Mouse (Mus musculus) liver, embryonic 11.5 days (tissue): ENCODE data around the gene Haus4. TPM values are rescaled to one million over a fixed set of nuclear protein-coding genes. Genes with fewer than 3 reads are reported as not detected.

ENCODE experiments used
- ATAC-seq: fragments of 200-750 bp; cut with Nextera tagmentation; replicated peaks from 2 replicates; pipeline ENCODE4 v1.8.0; 2017; ENCODE audit warnings: moderate number of reproducible peaks, mild to moderate bottlenecking, moderate TSS enrichment, moderate library complexity; ENCODE audit not compliant: low FRiP score
- DNase-seq: peaks from one replicate; pipeline ENCODE4 v3.0.0-alpha.2; 2017; ENCODE audit warnings: low spot score
- H3K27ac ChIP-seq: fragments of 300-500 bp; sonication (generic); 2 replicates; pipeline ENCODE4 v1.5.1; 2014; ENCODE audit warnings: mild to moderate bottlenecking, low read depth, low read length, control low read depth
- H3K27me3 ChIP-seq: fragments of 300-500 bp; sonication (generic); replicated peaks from 2 replicates; pipeline ENCODE4 v1.6.1; 2014; ENCODE audit warnings: low read length, mixed read lengths; ENCODE audit not compliant: control insufficient read depth, insufficient read depth
- H3K36me3 ChIP-seq: fragments of 300-500 bp; sonication (generic); 2 replicates; pipeline ENCODE4 v1.6.1; 2014; ENCODE audit warnings: mild to moderate bottlenecking, low read length, moderate library complexity, mixed read lengths; ENCODE audit not compliant: control insufficient read depth, insufficient read depth
- H3K4me1 ChIP-seq: fragments of 300-500 bp; sonication (generic); replicated peaks from 2 replicates; pipeline ENCODE4 v1.6.1; 2014; ENCODE audit warnings: low read length, mixed read lengths; ENCODE audit not compliant: control insufficient read depth, insufficient read depth
- H3K4me2 ChIP-seq: fragments of 300-500 bp; sonication (generic); 2 replicates; pipeline ENCODE4 v1.6.1; 2014; ENCODE audit warnings: mild to moderate bottlenecking, control low read depth, moderate library complexity
- H3K4me3 ChIP-seq: fragments of 300-500 bp; sonication (generic); 2 replicates; pipeline ENCODE4 v1.5.1; 2014; ENCODE audit warnings: low read depth, low read length, control low read depth
- H3K9ac ChIP-seq: fragments of 300-500 bp; sonication (generic); 2 replicates; pipeline ENCODE4 v1.6.1; 2014; ENCODE audit warnings: low read depth, low read length, control low read depth
- H3K9me3 ChIP-seq: fragments of 300-500 bp; sonication (generic); 2 replicates; pipeline ENCODE4 v1.6.1; 2016; ENCODE audit warnings: low read length, inconsistent platforms, mixed read lengths; ENCODE audit not compliant: control insufficient read depth
- WGBS: fragments of 180-500 bp; shearing (Covaris S2); extraction: QIAGEN DNeasy Blood & Tissue Kit; methylation state at CpG from one replicate; pipeline ENCODE4 v1.1.7; 2014; 5-methylcytosine and 5-hydroxymethylcytosine counted together
- polyA plus RNA-seq: library from polyadenylated mRNA; unstranded; fragments of >200 nt; fragmentation: Nextera tagmentation; extraction: Ambion mirVana; gene quantifications from 2 replicates; pipeline ENCODE4 v1.2.1, GENCODE M21; 2014

The Haus4 gene
- polyA plus RNA-seq, 1 experiment from 2014 or later, result 71.6 TPM

DNA sequence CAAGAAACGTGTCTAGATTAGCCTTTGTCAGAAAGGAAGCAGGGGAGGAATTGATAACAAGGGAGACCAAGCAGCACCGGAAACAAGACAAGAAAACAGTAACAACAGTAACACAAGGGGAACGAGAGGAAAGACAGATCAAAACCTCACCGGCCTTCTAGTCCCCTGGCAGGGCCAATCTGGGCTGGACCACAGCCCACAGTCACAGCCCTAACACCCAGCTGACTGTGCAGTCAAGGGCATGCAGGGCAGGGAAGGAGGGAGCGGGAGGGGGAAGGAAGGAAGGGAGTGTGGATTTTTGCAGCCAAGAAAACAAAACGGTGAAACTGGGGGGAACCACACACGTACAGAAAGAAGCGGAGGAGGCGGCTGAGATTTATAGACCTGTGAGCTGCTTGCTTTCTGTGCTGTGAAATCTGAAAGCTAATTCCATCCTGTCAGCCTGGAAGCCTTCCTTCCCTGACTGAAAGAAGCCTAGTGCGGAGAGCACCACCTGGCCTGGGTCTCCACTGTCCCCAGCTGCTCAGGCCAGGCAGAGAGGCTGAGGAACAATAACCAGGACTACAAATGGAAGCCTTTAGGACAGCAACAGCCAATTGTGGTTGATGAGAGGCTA lies 38.0 kb upstream of the Haus4 start:
- DNase-seq, result no peak
- Histone ChIP-seq H3K4me2 (no peak overlapping the region), H3K36me3 (no peaks in the 10 kb centered on the region), H3K4me3 (no peak overlapping the region), H3K27me3 (no peaks in the 10 kb centered on the region), H3K4me1 (peaks cover 3% of the 10 kb centered on the region; the same call in 1 of the 2 replicates), H3K9ac (no peak overlapping the region), H3K27ac (0 out of 2 replicates have a peak overlapping the region, but pooled peaks have one; percentile 16), H3K9me3 (no peaks in the 10 kb centered on the region)
- ATAC-seq, result peak; percentile 49; the same call in 1 of the 2 replicates
- WGBS, result 43% methylated on average over 10 of the region's 10 CpGs

DNA sequence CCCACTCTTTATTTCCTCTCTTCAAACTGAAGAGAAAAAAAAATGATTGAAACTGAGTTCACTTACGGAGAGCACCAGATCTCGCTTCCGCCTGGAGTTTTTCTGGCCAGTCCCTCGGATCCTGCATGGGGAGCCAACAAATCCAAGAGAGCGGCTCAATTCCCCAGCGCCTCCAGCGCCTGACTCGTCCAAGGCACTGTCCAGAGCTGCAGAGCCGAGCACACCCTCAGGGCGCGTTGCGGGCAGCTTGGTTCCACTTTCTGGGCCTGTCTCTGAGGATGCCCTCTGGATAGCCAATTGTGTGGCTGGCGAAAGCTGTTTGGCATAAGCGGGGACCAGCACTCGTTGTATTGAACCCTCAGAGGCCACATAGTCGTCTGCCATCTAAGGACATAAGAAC lies 36.6 kb upstream of the Haus4 start:
- Histone ChIP-seq H3K4me3 (no peak overlapping the region), H3K27me3 (no peaks in the 10 kb centered on the region), H3K4me1 (peaks cover 3% of the 10 kb centered on the region; the same call in 1 of the 2 replicates), H3K27ac (no peak overlapping the region), H3K4me2 (no peak overlapping the region), H3K36me3 (no peaks in the 10 kb centered on the region), H3K9me3 (no peaks in the 10 kb centered on the region), H3K9ac (no peak overlapping the region)
- DNase-seq, result no peak
- 92% methylated on average over 16 of the region's 16 CpGs for WGBS
- no peak for ATAC-seq

DNA sequence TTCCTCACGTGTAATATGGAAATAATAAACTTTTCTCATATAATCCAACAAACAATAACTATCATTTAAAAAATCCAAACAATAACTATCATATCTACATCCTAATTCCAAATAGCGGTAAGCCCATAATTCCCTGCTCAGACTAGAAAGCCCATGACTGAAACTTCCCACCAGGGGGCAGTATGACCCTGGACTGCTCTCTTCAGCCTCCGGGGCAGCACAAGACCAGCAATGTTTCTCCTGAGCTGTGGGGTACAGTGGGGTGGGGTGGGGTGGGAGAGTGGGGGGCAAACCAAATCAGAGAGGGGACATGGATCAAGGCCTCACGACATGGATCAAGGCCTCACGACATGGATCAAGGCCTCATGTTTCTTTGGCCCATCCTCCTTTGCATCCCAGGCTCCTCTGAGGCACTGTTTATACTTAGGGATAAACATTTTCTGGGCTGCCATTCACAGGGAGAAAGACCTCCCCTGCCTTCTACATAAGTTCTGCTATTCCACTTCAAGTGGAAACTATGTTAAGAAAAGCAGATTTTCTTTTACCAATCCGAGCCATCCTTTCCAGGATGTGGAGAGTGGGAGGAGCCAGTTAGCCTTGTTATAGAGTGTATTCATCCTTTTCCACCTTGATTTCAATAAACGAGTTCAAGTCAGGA lies 29.4 kb upstream of the Haus4 start:
- 0 out of 2 replicates have a peak, but pooled peaks have one; percentile 21 for ATAC-seq
- Histone ChIP-seq H3K4me1 (peaks cover 12% of the 10 kb centered on the region), H3K4me2 (no peak overlapping the region), H3K27ac (no peak overlapping the region), H3K36me3 (no peaks in the 10 kb centered on the region; the same call in 1 of the 2 replicates), H3K9me3 (no peaks in the 10 kb centered on the region), H3K9ac (no peak overlapping the region), H3K4me3 (no peak overlapping the region), H3K27me3 (no peaks in the 10 kb centered on the region)
- 43% methylated on average over 7 of the region's 7 CpGs for WGBS
- no peak for DNase-seq

DNA sequence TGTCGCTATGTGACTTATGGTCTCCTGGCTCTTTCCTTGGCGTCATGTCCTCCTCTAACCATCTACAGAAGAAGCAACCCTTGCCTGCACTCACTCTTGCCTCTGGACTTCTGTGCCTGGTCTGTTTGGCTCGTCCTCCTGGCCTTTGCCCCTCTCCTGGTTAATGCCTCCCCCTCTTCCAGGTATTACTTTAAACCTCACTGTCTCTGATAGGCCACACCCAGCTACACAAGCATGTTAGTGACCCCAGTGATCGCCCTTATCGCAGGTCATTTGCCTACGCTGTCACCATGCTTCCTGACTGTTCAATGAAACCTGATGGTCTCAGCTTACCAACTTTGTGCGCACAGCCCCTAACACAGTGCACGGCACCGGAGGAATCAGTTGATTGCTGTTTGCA lies 28.1 kb upstream of the Haus4 start:
- no peak overlapping the region for H3K4me3 ChIP-seq
- H3K4me2 ChIP-seq, result no peak overlapping the region
- ATAC-seq, result peak; percentile 37; the same call in 1 of the 2 replicates
- peaks cover 17% of the 10 kb centered on the region for H3K4me1 ChIP-seq
- WGBS, result 74% methylated on average over 9 of the region's 9 CpGs
- no peak overlapping the region for H3K27ac ChIP-seq
- DNase-seq, result no peak
- peaks cover 5% of the 10 kb centered on the region for H3K27me3 ChIP-seq
- H3K9me3 ChIP-seq, result no peaks in the 10 kb centered on the region
- no peaks in the 10 kb centered on the region; the same call in 1 of the 2 replicates for H3K36me3 ChIP-seq
- H3K9ac ChIP-seq, result no peak overlapping the region

DNA sequence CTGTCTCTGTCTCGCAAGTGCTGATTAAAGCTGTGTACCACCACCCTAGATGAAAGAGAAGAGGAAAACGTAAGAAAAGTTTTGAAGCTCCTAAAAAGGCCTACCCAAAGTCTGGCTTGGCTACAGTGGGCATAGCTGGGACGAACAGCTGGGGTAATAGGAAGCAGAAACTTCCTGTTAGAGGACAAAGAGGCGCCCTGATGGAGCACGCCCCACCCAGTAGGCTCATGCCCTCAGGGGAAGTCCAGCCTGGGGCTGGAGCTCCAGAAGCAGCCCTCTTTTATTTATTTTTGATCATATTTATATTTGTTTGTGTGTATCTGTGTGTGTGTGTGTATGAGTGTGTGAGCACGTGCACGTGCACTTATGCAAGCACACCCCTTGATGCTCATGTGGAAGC lies 25.2 kb upstream of the Haus4 start:
- no peak overlapping the region for H3K9ac ChIP-seq
- DNase-seq, result no peak
- ATAC-seq, result no peak
- H3K27ac ChIP-seq, result 0 out of 2 replicates have a peak overlapping the region, but pooled peaks have one; percentile 45
- H3K9me3 ChIP-seq, result no peaks in the 10 kb centered on the region
- H3K27me3 ChIP-seq, result peaks cover 34% of the 10 kb centered on the region
- WGBS, result 60% methylated on average over 7 of the region's 7 CpGs
- H3K4me2 ChIP-seq, result no peak overlapping the region
- peaks cover 21% of the 10 kb centered on the region for H3K4me1 ChIP-seq
- H3K4me3 ChIP-seq, result no peak overlapping the region
- H3K36me3 ChIP-seq, result no peaks in the 10 kb centered on the region; the same call in 1 of the 2 replicates

DNA sequence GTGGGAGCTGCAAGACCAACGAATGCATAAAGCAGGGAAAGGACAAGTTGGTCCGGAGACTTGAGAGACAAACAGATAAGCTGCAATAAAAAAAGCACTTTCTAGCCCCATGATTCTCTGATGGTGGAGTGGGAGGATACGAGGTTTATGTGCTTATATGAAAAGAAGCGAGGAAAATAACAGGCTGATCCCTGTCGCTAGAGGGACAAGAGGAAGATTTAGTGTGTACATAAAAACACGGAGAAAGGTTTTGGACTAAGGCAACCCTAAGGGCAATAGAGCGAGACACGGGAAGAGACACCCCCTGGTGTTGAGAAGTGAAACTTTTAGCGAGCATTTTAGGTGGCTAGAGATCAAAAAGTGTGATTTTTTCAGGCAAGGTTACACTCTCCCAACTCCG lies 23.6 kb upstream of the Haus4 start:
- H3K27me3 ChIP-seq, result peaks cover 46% of the 10 kb centered on the region
- peak overlapping the region; percentile 72 for H3K9ac ChIP-seq
- H3K4me2 ChIP-seq, result peak overlapping the region; percentile 77
- 0% methylated on average over 10 of the region's 10 CpGs for WGBS
- H3K4me1 ChIP-seq, result peaks cover 32% of the 10 kb centered on the region
- peak overlapping the region; percentile 67 for H3K27ac ChIP-seq
- H3K36me3 ChIP-seq, result no peaks in the 10 kb centered on the region; the same call in 1 of the 2 replicates
- 0 out of 2 replicates have a peak, but pooled peaks have one; percentile 13 for ATAC-seq
- no peak for DNase-seq
- H3K4me3 ChIP-seq, result peak overlapping the region; percentile 68
- H3K9me3 ChIP-seq, result no peaks in the 10 kb centered on the region

DNA sequence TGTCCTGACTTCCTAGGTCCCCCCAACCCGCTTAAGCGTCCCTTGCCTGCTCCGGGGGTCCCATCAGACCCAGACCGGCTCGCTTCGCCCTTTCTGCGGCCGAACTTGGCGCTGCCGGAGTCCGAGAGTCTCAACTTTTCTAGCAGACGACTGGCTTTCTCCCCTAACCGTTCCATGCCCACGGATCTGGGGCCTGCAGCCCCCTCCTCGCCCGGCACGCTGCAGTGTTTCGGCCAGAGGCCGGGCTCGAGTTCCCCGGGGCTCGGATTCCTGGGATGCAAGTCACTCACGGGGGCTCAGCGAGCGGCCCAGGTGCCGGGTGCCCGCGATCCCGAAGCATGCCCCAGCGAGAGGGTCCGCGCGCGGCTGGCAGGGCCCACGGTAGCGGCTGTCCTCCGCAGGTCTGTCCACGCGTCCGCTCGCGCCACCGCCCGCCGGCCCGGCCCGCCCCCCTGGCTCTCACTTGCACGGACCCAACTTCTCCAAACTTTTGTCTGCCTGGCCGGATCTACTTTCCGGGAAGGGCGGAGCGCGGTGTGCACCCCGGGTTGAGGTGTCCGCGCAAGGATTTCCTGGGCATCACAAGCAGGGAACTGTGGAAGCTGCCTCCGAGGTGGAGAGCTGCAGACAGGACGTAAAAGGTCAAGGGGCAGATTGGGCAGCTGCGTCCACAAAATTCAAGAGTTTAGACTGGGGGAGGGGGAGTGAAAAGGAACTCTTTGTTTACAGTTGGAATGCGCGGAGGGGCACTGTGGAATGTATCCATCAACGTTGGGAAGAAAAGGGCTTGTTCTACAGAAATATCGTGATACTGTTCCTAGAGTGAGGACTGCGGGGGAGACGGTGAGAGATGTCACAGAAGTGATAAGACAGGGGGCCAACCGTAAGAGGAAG lies 22.9 kb upstream of the Haus4 start, which contains the start of gene Ajuba:
TSS of gene Ajuba (minus strand) at position 470 of the 894 bp plus-strand sequence.
- ATAC-seq (peak; percentile 31; the same call in 1 of the 2 replicates), DNase-seq (peak; percentile 93)
- Histone ChIP-seq H3K9ac (peak within 1 kb of the TSS; percentile 72), H3K4me3 (peak within 1 kb of the TSS; percentile 68), H3K27me3 (peaks cover 46% of the 10 kb centered on the region), H3K4me2 (peak within 1 kb of the TSS; percentile 77), H3K27ac (peak within 1 kb of the TSS; percentile 74), H3K9me3 (no peaks in the 10 kb centered on the region), H3K4me1 (peaks cover 37% of the 10 kb centered on the region), H3K36me3 (no peaks in the 10 kb centered on the region)
- WGBS, result under 1% methylated on average over 66 of the region's 66 CpGs
